ENCODE assay signal across 19 mouse cellular contexts in genomic region chr5:131783241-131783640, GRCm38 (mm10).
DNase-seq lines count a peak whose midpoint lies in the region; ATAC-seq lines count a peak whose summit lies in the region.
"Had no signal": no experiment of that assay in that cellular context is flagged by ENCODE, and none has a peak within 500 bp of the region (broad histone marks: within the 10 kb centered on the region; RNA-seq: fewer than 3 reads in every experiment).

No protein-coding gene starts in this region.

- DNase-seq in forebrain, embryonic 11.5 days (ENCODE audit: low spot score): no peak
- peak; percentile 35 for DNase-seq in layer of hippocampus, adult 9-11 months
- no peak for DNase-seq in layer of hippocampus, adult 11-12 months (ENCODE audit: low spot score)
- DNase-seq in right cerebral cortex, adult 18-20 months: peak; percentile 31
- no peak for DNase-seq in right cerebral cortex, postnatal 36 days (ENCODE audit: low spot score in 2 of 2)
- DNase-seq in thymus, adult 18-20 months: no peak
- no peak for DNase-seq in heart, postnatal 25 days (ENCODE audit: low spot score)
- DNase-seq: cerebellum, postnatal 10 days; gastrocnemius, postnatal 36 days; kidney, postnatal 36 days; lung, postnatal 4 days had no signal

- H3K27ac ChIP-seq in forebrain, embryonic 12.5 days: peak overlapping the region; percentile 37
- no peak overlapping the region for H3K27ac ChIP-seq in forebrain, embryonic 11.5 days (ENCODE audit: low read depth, low read length)
- H3K27ac ChIP-seq: embryonic facial prominence, embryonic 13.5 days; hindbrain, embryonic 14.5 days; liver, embryonic 14.5 days; lung, embryonic 15.5 days had no signal

- ATAC-seq in forebrain, embryonic 12.5 days (ENCODE audit: low FRiP score): no peak
- no peak for ATAC-seq in forebrain, embryonic 11.5 days (replicated peaks; ENCODE audit: low FRiP score)
- ATAC-seq: CD4-positive, CD25-positive, alpha-beta regulatory T cell, adult 4 months had no signal

- H3K9ac ChIP-seq in forebrain, embryonic 12.5 days: no peak overlapping the region
- H3K9ac ChIP-seq in forebrain, embryonic 11.5 days (ENCODE audit: low read length): no peak overlapping the region
- H3K9ac ChIP-seq: embryonic facial prominence, embryonic 13.5 days; hindbrain, embryonic 14.5 days; liver, embryonic 14.5 days; lung, embryonic 15.5 days had no signal

- H3K36me3 ChIP-seq in forebrain, embryonic 12.5 days (replicated peaks): no peaks in the 10 kb centered on the region
- H3K36me3 ChIP-seq in forebrain, embryonic 11.5 days (ENCODE audit: control insufficient read depth, insufficient read depth, low read length): no peaks in the 10 kb centered on the region
- H3K36me3 ChIP-seq: embryonic facial prominence, embryonic 13.5 days; G1E; lung, embryonic 15.5 days had no signal

- H3K4me1 ChIP-seq in forebrain, embryonic 12.5 days: peaks cover 34% of the 10 kb centered on the region
- no peaks in the 10 kb centered on the region; the same call in 1 of the 2 replicates for H3K4me1 ChIP-seq in forebrain, embryonic 11.5 days (replicated peaks; ENCODE audit: control insufficient read depth, insufficient read depth, low read length)
- H3K4me1 ChIP-seq: lung, embryonic 15.5 days had no signal

- no peaks in the 10 kb centered on the region for H3K9me3 ChIP-seq in forebrain, embryonic 12.5 days
- no peaks in the 10 kb centered on the region for H3K9me3 ChIP-seq in forebrain, embryonic 11.5 days (ENCODE audit: control insufficient read depth, low read length)
- H3K9me3 ChIP-seq: embryonic facial prominence, embryonic 13.5 days; lung, embryonic 15.5 days had no signal

- intact Hi-C loops in heart, postnatal 25 days (cut with DNase I): no loop called here

- H3K4me2 ChIP-seq in forebrain, embryonic 12.5 days: no peak overlapping the region
- no peak overlapping the region for H3K4me2 ChIP-seq in forebrain, embryonic 11.5 days (ENCODE audit: low read depth, low read length, severe bottlenecking)
- H3K4me2 ChIP-seq: embryonic facial prominence, embryonic 13.5 days; hindbrain, embryonic 14.5 days; lung, embryonic 15.5 days had no signal

- 23% methylated on average over 3 of the region's 3 CpGs for WGBS in forebrain, embryonic 12.5 days
- 23% methylated on average over 3 of the region's 3 CpGs for WGBS in forebrain, embryonic 11.5 days

- H3K27me3 ChIP-seq in forebrain, embryonic 12.5 days: peaks cover 12% of the 10 kb centered on the region; the same call in 1 of the 2 replicates
- H3K27me3 ChIP-seq in forebrain, embryonic 11.5 days (ENCODE audit: control insufficient read depth, insufficient read depth, low read length): no peaks in the 10 kb centered on the region
- H3K27me3 ChIP-seq: embryonic facial prominence, embryonic 13.5 days; lung, embryonic 15.5 days had no signal

- H3K4me3 ChIP-seq in forebrain, embryonic 12.5 days (replicated peaks): no peak overlapping the region
- no peak overlapping the region for H3K4me3 ChIP-seq in forebrain, embryonic 11.5 days (ENCODE audit: low read depth, low read length)
- H3K4me3 ChIP-seq: embryonic facial prominence, embryonic 13.5 days; lung, embryonic 15.5 days; myocyte had no signal

Comparison
In these comparisons a context has a peak if more than half of its experiments do, and no peak if none do; other contexts are left out.
1. DNase-seq: peak in layer of hippocampus, adult 9-11 months (single experiment) and right cerebral cortex, adult 18-20 months (single experiment); none in forebrain, embryonic 11.5 days (single experiment), layer of hippocampus, adult 11-12 months (single experiment), right cerebral cortex, postnatal 36 days (0 of 2), thymus, adult 18-20 months (0 of 2) and heart, postnatal 25 days (single experiment).